Mouse (Mus musculus): Measurements from ENCODE around the gene Wwox. TPM values are rescaled to one million over a fixed set of nuclear protein-coding genes. Genes with fewer than 3 reads are reported as not detected.

Gene Wwox
- polyA plus RNA-seq, 1 experiment from 2014 or later = 16.3 TPM

- no peaks in the 10 kb centered on the region for H3K27me3 ChIP-seq (ENCODE audit: insufficient read depth, low read length)
- H3K4me2 ChIP-seq (ENCODE audit: low read length) = no peak overlapping the region
- ATAC-seq (replicated peaks; ENCODE audit: low FRiP score, low read depth) (no peak), DNase-seq (ENCODE audit: low spot score) (no peak)
- H3K4me1 ChIP-seq (replicated peaks; ENCODE audit: insufficient read depth, low read length) = no peaks in the 10 kb centered on the region
- 66% methylated on average over 14 of the region's 14 CpGs for WGBS
- TF ChIP-seq CTCF (IDR thresholded peaks at IDR 0.05; ENCODE audit: low read depth) = no peak
- H3K4me3 ChIP-seq (replicated peaks; ENCODE audit: low read depth, low read length) = no peak overlapping the region
- no peak overlapping the region for H3K9ac ChIP-seq (ENCODE audit: low read depth, low read length)
- no peak overlapping the region for H3K27ac ChIP-seq
- no peaks in the 10 kb centered on the region for H3K9me3 ChIP-seq (replicated peaks; ENCODE audit: low read length)
- H3K36me3 ChIP-seq (ENCODE audit: insufficient read depth, low read length) = no peaks in the 10 kb centered on the region
These were observed 211.3 kb downstream of the Wwox start for GRCm38 (mm10) chr8:114650789-114651188.

GRCm38 (mm10) chr8:114657789-114658188, 218.3 kb downstream of the Wwox start:
- no peak overlapping the region for H3K4me3 ChIP-seq (replicated peaks; ENCODE audit: low read depth, low read length)
- H3K4me1 ChIP-seq (replicated peaks; ENCODE audit: insufficient read depth, low read length) = 0 out of 2 replicates have a peak, but pooled peaks cover 10% of the 10 kb centered on the region
- no peak overlapping the region for H3K4me2 ChIP-seq (ENCODE audit: low read length)
- WGBS = 20% methylated on average over 4 of the region's 4 CpGs
- peak; percentile 72 for DNase-seq (ENCODE audit: low spot score)
- no peak overlapping the region for H3K27ac ChIP-seq
- no peaks in the 10 kb centered on the region for H3K9me3 ChIP-seq (replicated peaks; ENCODE audit: low read length)
- no peaks in the 10 kb centered on the region for H3K36me3 ChIP-seq (ENCODE audit: insufficient read depth, low read length)
- TF ChIP-seq CTCF (IDR thresholded peaks at IDR 0.05; ENCODE audit: low read depth) = peak; percentile 57; the same call in 1 of the 2 replicates
- no peaks in the 10 kb centered on the region for H3K27me3 ChIP-seq (ENCODE audit: insufficient read depth, low read length)
- ATAC-seq (replicated peaks; ENCODE audit: low FRiP score, low read depth) = 0 out of 2 replicates have a peak, but pooled peaks have one; percentile 36
- H3K9ac ChIP-seq (ENCODE audit: low read depth, low read length) = no peak overlapping the region

- WGBS = 18% methylated on average over 4 of the region's 4 CpGs
- TF ChIP-seq CTCF (IDR thresholded peaks at IDR 0.05; ENCODE audit: low read depth) = no peak
- H3K4me2 ChIP-seq (ENCODE audit: low read length) = no peak overlapping the region
- H3K27me3 ChIP-seq (ENCODE audit: insufficient read depth, low read length) = no peaks in the 10 kb centered on the region
- H3K36me3 ChIP-seq (ENCODE audit: insufficient read depth, low read length) = no peaks in the 10 kb centered on the region
- DNase-seq (ENCODE audit: low spot score) (peak; percentile 85), ATAC-seq (replicated peaks; ENCODE audit: low FRiP score, low read depth) (no peak)
- H3K27ac ChIP-seq = no peak overlapping the region
- H3K9ac ChIP-seq (ENCODE audit: low read depth, low read length) = no peak overlapping the region
- H3K9me3 ChIP-seq (replicated peaks; ENCODE audit: low read length) = no peaks in the 10 kb centered on the region
- H3K4me3 ChIP-seq (replicated peaks; ENCODE audit: low read depth, low read length) = no peak overlapping the region
- 0 out of 2 replicates have a peak, but pooled peaks cover 10% of the 10 kb centered on the region for H3K4me1 ChIP-seq (replicated peaks; ENCODE audit: insufficient read depth, low read length)
These were observed 219.0 kb downstream of the Wwox start for GRCm38 (mm10) chr8:114658475-114658874.

- no peak for TF ChIP-seq CTCF (IDR thresholded peaks at IDR 0.05; ENCODE audit: low read depth)
- H3K4me1 ChIP-seq (replicated peaks; ENCODE audit: insufficient read depth, low read length) = 0 out of 2 replicates have a peak, but pooled peaks cover 5% of the 10 kb centered on the region
- ATAC-seq (replicated peaks; ENCODE audit: low FRiP score, low read depth) = no peak
- no peak overlapping the region for H3K4me3 ChIP-seq (replicated peaks; ENCODE audit: low read depth, low read length)
- H3K27me3 ChIP-seq (ENCODE audit: insufficient read depth, low read length) = no peaks in the 10 kb centered on the region
- H3K36me3 ChIP-seq (ENCODE audit: insufficient read depth, low read length) = no peaks in the 10 kb centered on the region
- H3K9me3 ChIP-seq (replicated peaks; ENCODE audit: low read length) = no peaks in the 10 kb centered on the region
- 72% methylated on average over 7 of the region's 7 CpGs for WGBS
- no peak overlapping the region for H3K9ac ChIP-seq (ENCODE audit: low read depth, low read length)
- DNase-seq (ENCODE audit: low spot score) = no peak
- H3K4me2 ChIP-seq (ENCODE audit: low read length) = no peak overlapping the region
- no peak overlapping the region for H3K27ac ChIP-seq
These were observed 223.6 kb downstream of the Wwox start for GRCm38 (mm10) chr8:114663053-114663452.

GRCm38 (mm10) chr8:114665521-114665920, 226.1 kb downstream of the Wwox start:
- H3K27me3 ChIP-seq (ENCODE audit: insufficient read depth, low read length) = no peaks in the 10 kb centered on the region
- no peak overlapping the region for H3K4me3 ChIP-seq (replicated peaks; ENCODE audit: low read depth, low read length)
- no peak for TF ChIP-seq CTCF (IDR thresholded peaks at IDR 0.05; ENCODE audit: low read depth)
- H3K4me2 ChIP-seq (ENCODE audit: low read length) = no peak overlapping the region
- H3K9me3 ChIP-seq (replicated peaks; ENCODE audit: low read length) = no peaks in the 10 kb centered on the region
- H3K36me3 ChIP-seq (ENCODE audit: insufficient read depth, low read length) = no peaks in the 10 kb centered on the region
- H3K9ac ChIP-seq (ENCODE audit: low read depth, low read length) = no peak overlapping the region
- no peak overlapping the region for H3K27ac ChIP-seq
- ATAC-seq (replicated peaks; ENCODE audit: low FRiP score, low read depth) = no peak
- DNase-seq (ENCODE audit: low spot score) = no peak
- 72% methylated on average over 6 of the region's 6 CpGs for WGBS
- H3K4me1 ChIP-seq (replicated peaks; ENCODE audit: insufficient read depth, low read length) = no peaks in the 10 kb centered on the region

GRCm38 (mm10) chr8:114670801-114671200, 231.3 kb downstream of the Wwox start:
- ATAC-seq (replicated peaks; ENCODE audit: low FRiP score, low read depth) (no peak), DNase-seq (ENCODE audit: low spot score) (no peak)
- Histone ChIP-seq H3K27ac (no peak overlapping the region), H3K4me1 (replicated peaks; ENCODE audit: insufficient read depth, low read length) (0 out of 2 replicates have a peak, but pooled peaks cover 4% of the 10 kb centered on the region), H3K4me3 (replicated peaks; ENCODE audit: low read depth, low read length) (no peak overlapping the region), H3K27me3 (ENCODE audit: insufficient read depth, low read length) (no peaks in the 10 kb centered on the region), H3K9me3 (replicated peaks; ENCODE audit: low read length) (no peaks in the 10 kb centered on the region), H3K36me3 (ENCODE audit: insufficient read depth, low read length) (no peaks in the 10 kb centered on the region), H3K4me2 (ENCODE audit: low read length) (no peak overlapping the region), H3K9ac (ENCODE audit: low read depth, low read length) (no peak overlapping the region)
- TF ChIP-seq CTCF (IDR thresholded peaks at IDR 0.05; ENCODE audit: low read depth) = no peak
- WGBS = 61% methylated on average over 6 of the region's 6 CpGs

- 33% methylated on average over 9 of the region's 9 CpGs for WGBS
- Histone ChIP-seq H3K4me3 (replicated peaks; ENCODE audit: low read depth, low read length) (no peak overlapping the region), H3K4me1 (replicated peaks; ENCODE audit: insufficient read depth, low read length) (0 out of 2 replicates have a peak, but pooled peaks cover 4% of the 10 kb centered on the region), H3K27me3 (ENCODE audit: insufficient read depth, low read length) (no peaks in the 10 kb centered on the region), H3K9ac (ENCODE audit: low read depth, low read length) (peak overlapping the region; percentile 23; the same call in 1 of the 2 replicates), H3K36me3 (ENCODE audit: insufficient read depth, low read length) (no peaks in the 10 kb centered on the region), H3K9me3 (replicated peaks; ENCODE audit: low read length) (no peaks in the 10 kb centered on the region), H3K4me2 (ENCODE audit: low read length) (no peak overlapping the region), H3K27ac (no peak overlapping the region)
- ATAC-seq (replicated peaks; ENCODE audit: low FRiP score, low read depth) (no peak), DNase-seq (ENCODE audit: low spot score) (peak; percentile 77)
- TF ChIP-seq CTCF (IDR thresholded peaks at IDR 0.05; ENCODE audit: low read depth) = no peak
These were observed 231.8 kb downstream of the Wwox start for GRCm38 (mm10) chr8:114671237-114671674.

Data from kidney, postnatal 0 days (tissue).